Mouse (Mus musculus): ENCODE data around the gene Cux1. TPM values are rescaled to one million over a fixed set of nuclear protein-coding genes. Genes with fewer than 3 reads are reported as not detected.

Gene Cux1
- polyA plus RNA-seq, 1 experiment from 2014 or later: 100 TPM

DNA sequence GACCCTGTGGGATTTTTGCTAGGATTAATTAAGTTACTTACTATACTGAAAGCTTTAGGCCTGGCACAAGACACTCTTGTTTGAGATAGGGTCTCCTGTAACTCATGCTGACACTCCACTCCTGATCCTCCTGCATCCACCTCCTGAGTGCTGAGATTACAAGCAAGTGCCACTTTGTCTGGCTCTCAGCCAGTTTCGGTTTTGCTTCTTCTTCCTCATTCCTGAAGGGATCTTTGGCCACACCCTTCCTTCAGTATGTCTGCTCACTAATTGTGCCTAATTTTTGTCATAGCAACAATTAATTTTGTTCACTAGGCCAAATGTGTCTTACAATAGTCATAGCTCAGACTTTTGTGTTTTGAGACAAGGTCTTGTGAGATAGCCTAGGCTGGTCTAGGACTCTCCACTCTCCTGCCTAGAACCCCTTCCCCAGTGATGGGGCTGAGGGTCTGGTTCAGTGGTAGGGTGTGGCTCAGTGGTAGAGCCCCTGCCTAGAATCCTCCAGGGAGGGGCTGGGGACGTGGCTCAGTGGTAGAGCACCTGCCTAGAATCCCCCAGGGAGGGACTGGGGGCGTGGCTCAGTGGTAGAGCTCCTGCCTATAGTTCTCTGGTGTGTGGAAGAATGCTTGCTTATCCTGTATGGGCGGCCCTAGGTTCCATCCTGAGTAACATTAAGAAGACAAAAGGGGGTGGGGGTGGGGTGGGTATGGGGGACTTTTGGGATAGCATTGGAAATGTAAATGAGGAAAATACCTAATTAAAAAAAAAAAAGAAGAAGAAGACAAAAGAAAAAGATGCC, 16.6 kb upstream of the Cux1 start:
- DNase-seq (ENCODE audit: low spot score): no peak
- Histone ChIP-seq H3K4me3 (no peak overlapping the region), H3K9me3 (replicated peaks) (peaks cover 5% of the 10 kb centered on the region), H3K4me1 (peaks cover 14% of the 10 kb centered on the region), H3K27ac (replicated peaks) (no peak overlapping the region), H3K36me3 (no peaks in the 10 kb centered on the region), H3K27me3 (ENCODE audit: low read depth, poor library complexity, severe bottlenecking) (peaks cover 42% of the 10 kb centered on the region)
- 68% methylated on average over 4 of the region's 4 CpGs for WGBS

DNA sequence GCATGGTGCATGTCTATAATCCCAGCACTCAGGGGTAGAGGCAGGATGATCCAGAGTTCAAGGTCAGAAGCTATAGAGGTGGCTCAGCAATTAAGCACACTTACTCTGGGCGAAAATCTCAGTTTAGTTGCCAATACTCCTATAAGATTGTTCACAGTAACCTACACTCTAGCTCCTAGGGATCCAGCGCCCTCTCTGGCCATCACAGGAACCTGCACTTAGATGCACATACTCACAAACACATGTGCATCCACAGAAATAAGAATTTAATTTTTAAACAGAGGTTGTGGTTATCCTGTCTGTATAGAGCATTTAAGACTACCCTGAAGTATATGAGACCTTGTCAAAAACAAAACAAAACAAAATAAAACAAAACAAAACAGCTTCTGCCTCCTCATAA, 16.0 kb upstream of the Cux1 start:
- Histone ChIP-seq H3K36me3 (no peaks in the 10 kb centered on the region), H3K27me3 (ENCODE audit: low read depth, poor library complexity, severe bottlenecking) (peaks cover 46% of the 10 kb centered on the region), H3K27ac (replicated peaks) (no peak overlapping the region), H3K9me3 (replicated peaks) (peaks cover 5% of the 10 kb centered on the region), H3K4me1 (peaks cover 14% of the 10 kb centered on the region), H3K4me3 (no peak overlapping the region)
- no peak for DNase-seq (ENCODE audit: low spot score)
- 89% methylated on average over 2 of the region's 2 CpGs for WGBS

DNA sequence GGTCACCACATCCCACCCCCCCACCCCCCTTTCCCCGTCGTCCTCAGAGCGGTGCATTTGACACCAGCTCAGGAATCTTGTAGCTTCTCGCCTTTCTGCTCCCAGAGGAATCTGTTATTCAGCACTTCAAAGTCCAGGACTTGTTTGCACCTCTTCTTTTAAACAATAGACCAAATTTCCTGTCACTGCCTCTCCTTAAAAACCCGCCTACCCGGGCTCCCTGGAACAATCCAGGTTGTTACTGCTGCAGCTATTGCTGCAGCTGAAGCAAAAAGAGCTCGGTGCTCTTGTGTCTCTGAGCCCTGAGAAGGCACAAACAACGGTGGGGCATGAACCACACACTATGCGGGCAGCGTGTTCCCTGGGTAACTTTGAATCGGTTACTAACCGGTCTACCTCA, 14.9 kb upstream of the Cux1 start:
- peaks cover 46% of the 10 kb centered on the region for H3K27me3 ChIP-seq (ENCODE audit: low read depth, poor library complexity, severe bottlenecking)
- WGBS: 10% methylated on average over 12 of the region's 12 CpGs
- peak overlapping the region; percentile 34 for H3K4me3 ChIP-seq
- H3K4me1 ChIP-seq: peaks cover 14% of the 10 kb centered on the region
- no peaks in the 10 kb centered on the region for H3K36me3 ChIP-seq
- DNase-seq (ENCODE audit: low spot score): no peak
- no peak overlapping the region for H3K27ac ChIP-seq (replicated peaks)
- H3K9me3 ChIP-seq (replicated peaks): peaks cover 5% of the 10 kb centered on the region

DNA sequence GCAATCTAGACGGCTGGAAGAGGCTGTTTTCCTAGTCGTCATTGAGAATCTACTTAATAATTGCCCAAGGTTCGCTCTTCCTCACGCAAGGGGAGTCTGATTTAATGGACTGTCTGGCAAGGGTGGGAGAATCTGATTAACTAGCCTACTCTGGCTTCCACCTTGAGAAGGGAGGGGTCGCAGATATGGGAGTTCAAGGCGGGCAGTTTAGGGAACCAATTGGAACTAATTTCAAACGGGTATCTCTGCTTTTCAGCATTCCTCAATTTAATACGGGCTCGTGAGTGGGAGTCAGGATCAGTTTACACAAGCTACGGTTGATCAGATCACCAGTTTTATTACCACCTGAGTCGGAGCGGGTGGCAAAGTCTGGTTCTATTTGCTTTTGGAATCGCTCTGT, 14.3 kb upstream of the Cux1 start:
- peaks cover 5% of the 10 kb centered on the region for H3K9me3 ChIP-seq (replicated peaks)
- no peak for DNase-seq (ENCODE audit: low spot score)
- H3K4me1 ChIP-seq: peaks cover 14% of the 10 kb centered on the region
- peaks cover 46% of the 10 kb centered on the region for H3K27me3 ChIP-seq (ENCODE audit: low read depth, poor library complexity, severe bottlenecking)
- no peaks in the 10 kb centered on the region for H3K36me3 ChIP-seq
- H3K4me3 ChIP-seq: peak overlapping the region; percentile 34
- H3K27ac ChIP-seq (replicated peaks): no peak overlapping the region
- 2% methylated on average over 13 of the region's 13 CpGs for WGBS

DNA sequence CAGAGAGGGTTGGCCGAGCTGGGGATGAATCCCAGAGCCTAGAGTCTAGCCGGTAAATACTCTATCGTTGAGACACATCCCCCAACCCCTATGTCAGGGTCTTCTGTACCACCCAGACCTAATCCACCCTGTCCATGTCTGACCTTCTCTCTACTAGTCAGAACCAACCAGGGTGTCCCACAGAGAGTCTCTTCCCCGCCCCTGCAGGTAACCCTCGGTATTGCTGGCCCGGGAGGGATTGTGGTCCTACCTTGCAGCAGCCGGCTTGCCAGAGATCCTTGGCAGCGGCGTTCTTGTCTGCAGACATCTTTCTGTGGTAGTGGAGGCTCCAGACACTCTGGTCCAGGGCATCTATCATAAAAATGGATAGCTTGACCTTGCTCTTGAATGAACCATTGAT, 13.9 kb upstream of the Cux1 start:
- DNase-seq (ENCODE audit: low spot score): peak; percentile 58
- Histone ChIP-seq H3K4me1 (peaks cover 14% of the 10 kb centered on the region), H3K27ac (replicated peaks) (no peak overlapping the region), H3K9me3 (replicated peaks) (peaks cover 5% of the 10 kb centered on the region), H3K4me3 (peak overlapping the region; percentile 34; the same call in 1 of the 2 replicates), H3K27me3 (ENCODE audit: low read depth, poor library complexity, severe bottlenecking) (peaks cover 46% of the 10 kb centered on the region), H3K36me3 (no peaks in the 10 kb centered on the region)
- WGBS: 19% methylated on average over 9 of the region's 9 CpGs

DNA sequence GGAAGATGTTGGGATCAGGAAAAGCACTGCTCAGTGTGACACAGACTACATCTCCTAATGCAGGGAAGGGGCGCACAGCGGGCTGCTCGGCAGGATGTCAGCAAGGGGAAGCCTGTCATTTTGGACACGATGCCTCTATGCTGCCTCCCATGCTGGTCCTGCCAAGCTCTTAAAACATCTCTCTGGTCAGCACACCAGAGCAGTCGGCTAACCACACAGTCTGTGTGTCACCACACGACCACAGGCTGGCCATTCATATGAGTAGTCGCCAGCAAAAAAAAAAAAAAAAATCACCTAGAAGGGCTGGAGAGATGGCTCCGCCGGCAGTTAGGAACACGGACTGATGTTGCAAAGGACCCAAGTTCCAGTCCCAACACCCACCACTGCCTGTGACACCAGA, 10.9 kb upstream of the Cux1 start:
- H3K27me3 ChIP-seq (ENCODE audit: low read depth, poor library complexity, severe bottlenecking): peaks cover 45% of the 10 kb centered on the region
- 45% methylated on average over 10 of the region's 10 CpGs for WGBS
- H3K9me3 ChIP-seq (replicated peaks): peaks cover 3% of the 10 kb centered on the region
- no peak overlapping the region for H3K4me3 ChIP-seq
- no peak for DNase-seq (ENCODE audit: low spot score)
- no peaks in the 10 kb centered on the region for H3K36me3 ChIP-seq
- peaks cover 14% of the 10 kb centered on the region for H3K4me1 ChIP-seq
- H3K27ac ChIP-seq (replicated peaks): no peak overlapping the region

DNA sequence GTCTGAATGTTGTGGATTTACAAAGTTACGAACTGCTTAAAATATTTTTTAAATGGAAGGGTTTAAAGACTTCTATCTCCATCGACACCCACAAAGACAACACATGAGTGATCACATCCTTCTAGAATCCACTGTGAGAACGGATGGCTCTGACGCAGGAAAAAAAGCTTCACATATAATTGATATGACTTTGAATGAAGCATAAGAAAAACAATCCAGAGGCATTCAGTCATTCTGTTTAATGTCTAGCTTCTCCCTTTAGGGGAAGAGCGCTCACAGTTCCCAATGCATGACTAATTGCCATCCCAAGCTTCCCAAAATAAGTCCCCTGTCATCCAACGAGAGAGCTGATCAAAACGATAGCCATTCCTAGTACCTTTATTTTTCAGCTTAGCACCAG, 2.9 kb upstream of the Cux1 start:
- Histone ChIP-seq H3K27me3 (ENCODE audit: low read depth, poor library complexity, severe bottlenecking) (peaks cover 39% of the 10 kb centered on the region), H3K4me3 (no peak overlapping the region), H3K36me3 (no peaks in the 10 kb centered on the region), H3K9me3 (replicated peaks) (no peaks in the 10 kb centered on the region), H3K4me1 (peaks cover 20% of the 10 kb centered on the region), H3K27ac (replicated peaks) (no peak overlapping the region)
- no peak for DNase-seq (ENCODE audit: low spot score)
- WGBS: 63% methylated on average over 7 of the region's 7 CpGs

DNA sequence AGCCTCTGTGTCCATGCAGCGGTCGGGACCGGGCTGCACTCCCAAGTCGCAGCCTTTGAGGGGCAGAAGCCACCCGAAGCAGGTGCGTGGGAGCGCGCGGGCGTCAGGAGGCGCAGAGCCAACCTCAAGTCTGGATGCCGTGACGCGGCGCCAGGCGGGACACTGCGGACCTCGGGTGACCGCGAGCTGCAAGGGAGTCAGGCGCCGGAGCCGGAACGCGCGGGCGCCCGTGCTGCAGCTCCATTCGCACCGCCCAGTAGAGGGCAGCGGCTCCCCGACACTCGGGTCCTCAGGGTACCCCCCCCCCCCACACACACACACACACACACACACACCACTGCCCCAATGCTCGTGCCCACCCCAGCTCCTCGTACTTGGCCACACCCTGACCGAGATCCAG, 1.5 kb upstream of the Cux1 start:
- Histone ChIP-seq H3K36me3 (no peaks in the 10 kb centered on the region), H3K4me3 (peak overlapping the region; percentile 98), H3K27me3 (ENCODE audit: low read depth, poor library complexity, severe bottlenecking) (peaks cover 39% of the 10 kb centered on the region), H3K9me3 (replicated peaks) (no peaks in the 10 kb centered on the region), H3K4me1 (peaks cover 34% of the 10 kb centered on the region), H3K27ac (replicated peaks) (peak overlapping the region; percentile 61; the same call in 1 of the 2 replicates)
- peak; percentile 84 for DNase-seq (ENCODE audit: low spot score)
- under 1% methylated on average over 36 of the region's 36 CpGs for WGBS

DNA sequence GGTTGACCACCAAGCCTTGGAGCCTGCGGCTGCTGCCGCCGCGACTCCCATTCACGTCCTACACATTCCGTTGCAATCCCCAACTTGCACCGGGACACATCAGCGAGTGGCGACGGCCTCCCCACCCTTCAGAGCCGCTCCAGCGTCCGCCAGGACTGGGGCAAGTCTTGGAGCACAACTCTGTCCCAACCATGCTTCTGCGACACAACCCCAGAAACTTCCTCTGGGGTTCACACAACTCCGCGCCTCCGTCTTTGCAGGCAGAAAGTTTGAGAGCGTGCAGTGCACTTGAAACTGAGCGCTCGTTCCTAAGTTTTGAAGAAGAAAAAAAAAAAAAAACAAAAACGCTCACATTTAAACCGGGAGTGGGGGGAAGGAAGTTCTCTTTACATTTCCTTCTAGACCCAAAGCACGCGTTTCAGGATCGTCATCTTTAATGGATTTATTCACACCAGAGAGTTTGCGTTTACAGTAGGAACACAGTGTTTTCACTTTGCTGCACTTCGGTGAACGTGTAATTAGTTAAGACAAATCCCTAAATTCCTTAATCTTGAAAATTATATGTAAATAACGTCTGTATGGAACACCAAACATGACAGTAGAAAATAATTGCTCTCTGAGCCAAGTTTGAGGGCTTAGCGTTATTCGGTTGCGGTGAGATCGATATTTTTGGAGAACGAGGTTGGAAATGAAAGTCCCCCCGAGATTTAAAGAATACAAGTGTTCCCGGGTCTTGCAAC, 906 bp upstream of the Cux1 start:
- Histone ChIP-seq H3K27me3 (ENCODE audit: low read depth, poor library complexity, severe bottlenecking) (peaks cover 39% of the 10 kb centered on the region), H3K36me3 (no peaks in the 10 kb centered on the region), H3K9me3 (replicated peaks) (no peaks in the 10 kb centered on the region), H3K4me1 (peaks cover 40% of the 10 kb centered on the region), H3K4me3 (peak overlapping the region; percentile 98), H3K27ac (replicated peaks) (peak overlapping the region; percentile 100)
- DNase-seq (ENCODE audit: low spot score): peak; percentile 79
- under 1% methylated on average over 36 of the region's 36 CpGs for WGBS

DNA sequence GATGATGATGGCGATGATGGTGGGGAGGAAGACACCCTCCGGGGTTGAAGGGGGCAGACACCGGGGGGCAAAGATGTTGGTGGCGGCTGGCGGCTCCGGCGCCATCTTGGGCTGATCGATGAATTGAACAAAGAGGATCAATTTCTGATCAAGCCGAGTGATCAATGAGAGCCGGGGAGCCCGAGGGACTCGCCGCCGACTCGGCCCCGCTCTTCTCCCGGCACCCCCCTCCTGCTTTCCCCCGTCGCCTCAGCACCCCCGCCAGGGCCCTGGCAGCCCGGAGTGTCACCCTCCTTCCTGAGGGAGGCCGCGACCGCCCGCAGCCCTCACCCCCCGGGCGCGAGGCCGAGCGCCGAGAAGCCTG, 496 bp downstream of the Cux1 start:
- no peaks in the 10 kb centered on the region for H3K9me3 ChIP-seq (replicated peaks)
- peaks cover 36% of the 10 kb centered on the region for H3K27me3 ChIP-seq (ENCODE audit: low read depth, poor library complexity, severe bottlenecking)
- H3K4me3 ChIP-seq: peak overlapping the region; percentile 98
- H3K27ac ChIP-seq (replicated peaks): peak overlapping the region; percentile 100
- under 1% methylated on average over 31 of the region's 31 CpGs for WGBS
- H3K36me3 ChIP-seq: no peaks in the 10 kb centered on the region
- DNase-seq (ENCODE audit: low spot score): no peak
- peaks cover 45% of the 10 kb centered on the region for H3K4me1 ChIP-seq

DNA sequence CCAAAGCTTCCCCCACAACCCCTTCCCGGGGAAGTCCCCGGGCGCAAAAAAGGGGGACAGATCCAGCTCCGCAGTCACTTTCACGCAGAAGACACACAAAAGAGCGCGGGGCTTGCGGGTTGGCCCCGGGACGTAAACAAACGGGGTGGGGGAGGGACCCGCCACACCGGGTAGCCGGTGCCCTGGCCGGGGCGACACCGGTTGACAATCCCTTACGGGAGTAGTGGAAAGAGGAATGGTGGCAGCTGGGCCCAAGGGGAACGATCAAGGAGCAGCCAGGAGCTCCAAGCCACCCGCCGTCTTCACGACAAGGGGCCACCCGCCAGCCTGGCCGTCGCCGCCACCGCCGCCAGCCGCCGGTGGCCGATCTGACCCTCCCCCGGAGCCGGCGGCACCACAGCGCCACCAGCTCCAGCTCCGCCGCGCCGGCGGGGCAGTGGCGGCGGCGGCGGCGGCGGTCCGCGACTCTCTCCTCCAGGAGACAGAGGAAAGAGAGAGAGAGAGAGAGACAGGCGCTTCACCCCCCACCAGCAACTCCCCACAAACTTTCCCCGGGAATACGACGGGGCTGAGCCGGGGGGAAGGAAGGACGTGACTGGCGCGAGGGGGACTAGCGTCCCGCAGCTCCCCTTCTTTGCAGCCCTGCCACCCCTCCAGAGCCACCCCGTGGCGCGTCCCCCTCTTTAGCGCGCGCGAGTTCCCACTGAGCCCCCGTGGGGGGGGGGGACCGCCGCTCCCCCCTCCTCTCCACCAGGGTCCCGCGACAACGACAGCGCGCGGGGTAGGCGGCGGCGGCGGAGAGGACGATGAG, 1.1 kb downstream of the Cux1 start:
- DNase-seq (ENCODE audit: low spot score): peak; percentile 68
- WGBS: under 1% methylated on average over 76 of the region's 79 CpGs
- H3K9me3 ChIP-seq (replicated peaks): no peaks in the 10 kb centered on the region
- peaks cover 46% of the 10 kb centered on the region for H3K4me1 ChIP-seq
- H3K27ac ChIP-seq (replicated peaks): peak overlapping the region; percentile 100
- H3K36me3 ChIP-seq: no peaks in the 10 kb centered on the region
- peak overlapping the region; percentile 98 for H3K4me3 ChIP-seq
- peaks cover 30% of the 10 kb centered on the region for H3K27me3 ChIP-seq (ENCODE audit: low read depth, poor library complexity, severe bottlenecking)

DNA sequence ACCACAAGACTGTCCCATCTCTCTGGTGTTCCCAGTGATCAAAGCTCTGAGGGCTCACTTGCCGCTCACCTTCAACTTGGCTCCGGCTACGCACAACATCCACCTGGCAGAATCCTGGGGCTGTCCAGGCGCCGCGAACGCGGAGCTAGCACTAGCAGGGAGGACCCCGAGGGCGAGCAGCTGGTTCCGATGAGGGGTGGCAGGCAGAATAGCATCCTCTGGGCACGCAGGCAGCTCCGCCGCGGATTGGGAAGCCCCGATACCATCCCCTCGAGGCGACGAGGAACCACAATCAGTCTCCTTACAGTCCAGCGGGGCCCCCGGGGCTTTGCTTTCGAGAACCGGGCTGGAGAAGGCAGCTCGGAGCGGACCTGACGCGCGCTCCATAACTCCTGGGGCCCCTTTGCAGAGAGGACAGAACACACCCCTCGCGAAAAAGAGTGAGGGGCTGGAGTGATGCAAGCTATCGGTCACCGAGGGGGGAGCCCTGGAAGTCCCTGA, 1.9 kb downstream of the Cux1 start:
- peak; percentile 56 for DNase-seq (ENCODE audit: low spot score)
- WGBS: 1% methylated on average over 32 of the region's 32 CpGs
- Histone ChIP-seq H3K4me3 (peak overlapping the region; percentile 98), H3K27ac (replicated peaks) (peak overlapping the region; percentile 100), H3K4me1 (peaks cover 52% of the 10 kb centered on the region), H3K9me3 (replicated peaks) (no peaks in the 10 kb centered on the region), H3K27me3 (ENCODE audit: low read depth, poor library complexity, severe bottlenecking) (peaks cover 22% of the 10 kb centered on the region), H3K36me3 (no peaks in the 10 kb centered on the region)
